Mouse (Mus musculus): Measurements from ENCODE around the gene Kank4. TPM values are rescaled to one million over a fixed set of nuclear protein-coding genes. Genes with fewer than 3 reads are reported as not detected.
"Not testable (repeated sequence)": the region's sequence is repeated elsewhere in the genome, so short reads cannot be mapped to it uniquely, and the experiment has no call there.

The Kank4 gene
- polyA plus RNA-seq (2016; fragmentation: Nextera tagmentation; extraction: Ambion mirVana), result 2.1 and 2.5 TPM in 2 replicates

- peak; percentile 82 for DNase-seq (ENCODE audit: low spot score)
- H3K27ac ChIP-seq (replicated peaks), result peak within 1 kb of the TSS; percentile 92
- no peaks in the 10 kb centered on the region for H3K9me3 ChIP-seq
- peaks cover 4% of the 10 kb centered on the region; the same call in 1 of the 2 replicates for H3K36me3 ChIP-seq (replicated peaks)
- H3K4me3 ChIP-seq, result peak within 1 kb of the TSS; percentile 89
- peaks cover 68% of the 10 kb centered on the region for H3K4me1 ChIP-seq
- peaks cover 53% of the 10 kb centered on the region for H3K27me3 ChIP-seq (replicated peaks; ENCODE audit: low read depth, poor library complexity, severe bottlenecking)
- under 1% methylated on average over 72 of the region's 72 CpGs for WGBS
These were observed at the start of gene Kank4 for GRCm38 (mm10) chr4:98817184-98817911. TSS of gene Kank4 (minus strand) at chr4:98817537.

DNA sequence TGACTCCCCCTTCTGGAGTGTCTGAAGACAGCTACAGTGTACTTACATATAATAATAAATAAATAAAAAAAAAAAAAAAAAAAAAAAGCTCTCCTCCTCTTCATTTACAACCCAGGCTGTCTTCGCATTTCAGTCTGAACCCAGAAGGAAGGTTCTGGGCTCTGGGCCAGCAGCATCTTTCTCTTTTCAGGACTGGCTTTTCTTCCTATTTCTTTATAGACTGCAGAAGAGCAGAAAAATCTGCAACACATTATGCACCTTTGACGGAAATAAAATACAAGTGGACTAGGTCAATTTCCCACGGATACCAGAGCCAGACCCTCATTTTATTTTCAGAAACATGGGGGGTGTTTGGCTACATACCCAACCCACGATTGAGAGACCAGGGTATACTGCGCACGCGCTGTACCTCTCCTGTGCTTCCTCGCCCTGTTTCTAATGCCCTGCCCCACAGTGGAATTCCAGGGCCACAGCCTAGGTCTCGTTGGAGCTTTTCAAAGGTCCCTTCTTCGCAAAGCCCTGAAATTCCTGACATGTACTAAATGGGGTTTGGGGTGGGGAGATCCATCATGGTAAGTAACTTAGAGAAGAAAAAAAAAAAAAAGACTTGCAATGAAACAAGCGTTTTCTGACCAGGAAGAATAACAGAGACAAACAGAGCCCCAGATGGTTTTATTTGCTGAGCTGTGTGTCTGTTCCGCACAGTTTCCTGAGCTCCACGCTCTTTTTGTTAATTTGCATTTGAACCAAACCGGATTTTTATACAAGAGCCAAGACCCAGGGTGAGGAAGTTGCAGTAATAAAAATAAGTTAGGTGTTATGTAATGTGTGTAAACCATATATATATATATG is 48.3 kb upstream of the Kank4 start:
- 85% methylated on average over 14 of the region's 14 CpGs for WGBS
- peaks cover 15% of the 10 kb centered on the region; the same call in 1 of the 2 replicates for H3K9me3 ChIP-seq
- H3K4me3 ChIP-seq, result no peak overlapping the region
- H3K36me3 ChIP-seq (replicated peaks), result no peaks in the 10 kb centered on the region
- no peak for DNase-seq (ENCODE audit: low spot score)
- no peak overlapping the region for H3K27ac ChIP-seq (replicated peaks)
- H3K27me3 ChIP-seq (replicated peaks; ENCODE audit: low read depth, poor library complexity, severe bottlenecking), result no peaks in the 10 kb centered on the region
- H3K4me1 ChIP-seq, result no peaks in the 10 kb centered on the region

- Histone ChIP-seq H3K4me3 (no peak overlapping the region), H3K9me3 (peaks cover 18% of the 10 kb centered on the region; the same call in 1 of the 2 replicates), H3K27me3 (replicated peaks; ENCODE audit: low read depth, poor library complexity, severe bottlenecking) (no peaks in the 10 kb centered on the region), H3K4me1 (no peaks in the 10 kb centered on the region), H3K36me3 (replicated peaks) (no peaks in the 10 kb centered on the region), H3K27ac (replicated peaks) (no peak overlapping the region)
- DNase-seq (ENCODE audit: low spot score), result no peak
- 80% methylated on average over 3 of the region's 3 CpGs for WGBS
These were observed 47.2 kb upstream of the Kank4 start for GRCm38 (mm10) chr4:98864546-98864945.

- Histone ChIP-seq H3K9me3 (peaks cover 18% of the 10 kb centered on the region; the same call in 1 of the 2 replicates), H3K36me3 (replicated peaks) (no peaks in the 10 kb centered on the region), H3K4me1 (no peaks in the 10 kb centered on the region), H3K27ac (replicated peaks) (no peak overlapping the region), H3K4me3 (no peak overlapping the region), H3K27me3 (replicated peaks; ENCODE audit: low read depth, poor library complexity, severe bottlenecking) (no peaks in the 10 kb centered on the region)
- 59% methylated on average over 1 of the region's 2 CpGs for WGBS
- DNase-seq (ENCODE audit: low spot score), result no peak
These were observed 46.8 kb upstream of the Kank4 start for GRCm38 (mm10) chr4:98864094-98864493.

- Histone ChIP-seq H3K27ac (replicated peaks) (no peak overlapping the region), H3K27me3 (replicated peaks; ENCODE audit: low read depth, poor library complexity, severe bottlenecking) (no peaks in the 10 kb centered on the region), H3K4me3 (no peak overlapping the region), H3K4me1 (no peaks in the 10 kb centered on the region), H3K9me3 (peaks cover 18% of the 10 kb centered on the region; the same call in 1 of the 2 replicates), H3K36me3 (replicated peaks) (no peaks in the 10 kb centered on the region)
- no peak for DNase-seq (ENCODE audit: low spot score)
- 89% methylated on average over 2 of the region's 2 CpGs for WGBS
These were observed 46.1 kb upstream of the Kank4 start for GRCm38 (mm10) chr4:98863451-98863850.

DNA sequence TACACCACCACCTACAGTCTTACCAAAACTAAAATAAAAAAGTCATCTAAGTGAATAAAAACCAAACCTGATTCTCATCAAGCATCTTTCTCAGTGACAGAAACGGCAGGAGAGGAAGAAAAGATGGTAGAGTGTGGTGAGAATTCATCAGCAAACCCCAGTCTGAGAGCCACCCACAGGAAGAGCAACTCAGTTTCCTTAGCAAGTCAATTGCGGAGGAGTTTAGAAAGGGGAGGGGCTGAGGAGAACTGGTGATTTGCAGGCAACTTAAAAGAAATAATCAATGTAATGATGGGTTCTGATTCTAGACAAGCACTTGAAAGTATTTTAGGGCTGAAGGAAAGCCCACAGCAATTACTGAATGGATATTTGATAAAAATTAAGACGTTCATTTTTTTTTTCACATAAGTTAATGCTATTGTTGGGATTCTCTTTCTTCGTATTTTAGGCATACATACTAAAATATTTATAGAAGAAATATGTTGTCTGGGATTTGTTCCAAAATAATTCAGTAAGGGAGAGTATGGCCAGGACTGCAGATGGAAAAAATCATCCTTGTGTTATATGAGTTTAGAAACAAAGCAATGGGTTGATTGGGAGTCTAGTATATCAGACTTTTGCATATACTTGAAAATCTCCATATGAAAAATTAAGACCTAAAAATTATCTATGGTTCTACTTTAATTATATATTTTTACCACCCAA is 41.0 kb upstream of the Kank4 start:
- no peaks in the 10 kb centered on the region for H3K27me3 ChIP-seq (replicated peaks; ENCODE audit: low read depth, poor library complexity, severe bottlenecking)
- H3K9me3 ChIP-seq, result peaks cover 3% of the 10 kb centered on the region; the same call in 1 of the 2 replicates
- H3K27ac ChIP-seq (replicated peaks), result no peak overlapping the region
- H3K36me3 ChIP-seq (replicated peaks), result no peaks in the 10 kb centered on the region
- no peak for DNase-seq (ENCODE audit: low spot score)
- H3K4me1 ChIP-seq, result no peaks in the 10 kb centered on the region
- 77% methylated on average over 4 of the region's 4 CpGs for WGBS
- H3K4me3 ChIP-seq, result no peak overlapping the region

DNA sequence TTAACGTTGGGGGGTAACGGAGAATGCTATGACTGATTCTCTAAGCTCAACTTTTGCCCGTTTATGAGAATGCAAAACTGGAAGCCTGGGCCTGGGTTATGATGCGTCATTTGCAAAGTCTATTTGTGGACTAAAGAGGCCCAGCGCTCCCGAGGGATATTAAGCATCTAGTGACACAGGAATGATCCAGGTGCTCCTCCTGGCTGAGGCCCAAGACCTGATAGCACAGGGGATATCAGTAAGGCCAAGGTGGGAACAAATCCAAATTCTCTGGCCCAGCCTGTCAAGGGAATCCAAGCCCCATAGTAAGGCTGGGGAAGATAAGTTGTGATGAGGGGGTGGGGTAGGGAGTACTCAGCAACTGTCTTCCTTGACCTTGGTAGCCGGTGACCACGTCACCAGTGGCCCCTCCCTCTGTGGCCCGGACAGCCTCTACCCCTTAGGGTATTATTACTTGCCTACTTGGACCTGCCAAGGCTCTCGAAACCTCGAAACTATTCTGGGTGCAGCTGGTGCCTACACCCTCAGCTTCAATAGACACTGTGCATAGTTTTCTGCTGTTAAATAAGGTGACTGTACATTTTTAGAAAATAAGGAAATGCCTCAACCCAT is 39.8 kb upstream of the Kank4 start:
- no peak for DNase-seq (ENCODE audit: low spot score)
- 83% methylated on average over 11 of the region's 11 CpGs for WGBS
- no peaks in the 10 kb centered on the region for H3K27me3 ChIP-seq (replicated peaks; ENCODE audit: low read depth, poor library complexity, severe bottlenecking)

DNA sequence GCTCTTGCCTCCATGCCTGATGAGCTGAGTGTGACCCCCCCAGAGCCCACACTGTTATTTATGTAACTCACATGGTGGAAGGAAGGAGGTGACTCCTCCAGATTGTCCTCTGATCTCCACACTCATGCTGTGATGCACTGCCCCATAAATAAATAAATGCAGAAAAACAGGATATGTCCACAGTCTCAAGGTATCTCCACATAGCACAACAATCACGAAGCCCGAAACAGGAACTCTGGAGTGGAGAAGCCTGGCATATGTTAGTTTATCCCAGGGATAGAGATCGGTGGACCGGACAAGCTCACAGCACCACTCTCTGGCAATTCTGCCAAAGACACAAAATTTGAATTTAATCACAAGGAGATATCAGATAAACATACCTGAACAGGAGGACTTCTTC is 36.6 kb upstream of the Kank4 start:
- no peaks in the 10 kb centered on the region for H3K4me1 ChIP-seq
- no peaks in the 10 kb centered on the region for H3K27me3 ChIP-seq (replicated peaks; ENCODE audit: low read depth, poor library complexity, severe bottlenecking)
- no peaks in the 10 kb centered on the region for H3K36me3 ChIP-seq (replicated peaks)
- 90% methylated on average over 4 of the region's 4 CpGs for WGBS
- H3K4me3 ChIP-seq, result no peak overlapping the region
- no peak overlapping the region for H3K27ac ChIP-seq (replicated peaks)
- no peak for DNase-seq (ENCODE audit: low spot score)
- no peaks in the 10 kb centered on the region for H3K9me3 ChIP-seq

More for the DNA sequence above, 39.8 kb upstream of the Kank4 start:
- Histone ChIP-seq H3K4me3 (no peak overlapping the region), H3K4me1 (no peaks in the 10 kb centered on the region), H3K36me3 (replicated peaks) (no peaks in the 10 kb centered on the region), H3K9me3 (peaks cover 3% of the 10 kb centered on the region; the same call in 1 of the 2 replicates), H3K27ac (replicated peaks) (no peak overlapping the region)

GRCm38 (mm10) chr4:98850485-98850884 is 33.1 kb upstream of the Kank4 start:
- DNase-seq (ENCODE audit: low spot score); H3K9me3 ChIP-seq; H3K36me3 ChIP-seq (replicated peaks); H3K27me3 ChIP-seq (replicated peaks; ENCODE audit: low read depth, poor library complexity, severe bottlenecking); H3K4me3 ChIP-seq; H3K27ac ChIP-seq (replicated peaks): not testable (repeated sequence)
- H3K4me1 ChIP-seq, result peaks cover 17% of the 10 kb centered on the region
- WGBS, result 89% methylated on average over 1 of the region's 1 CpGs

GRCm38 (mm10) chr4:98847120-98847885 is 30.0 kb upstream of the Kank4 start:
- no peaks in the 10 kb centered on the region for H3K9me3 ChIP-seq
- 55% methylated on average over 6 of the region's 6 CpGs for WGBS
- no peaks in the 10 kb centered on the region for H3K36me3 ChIP-seq (replicated peaks)
- no peak overlapping the region for H3K27ac ChIP-seq (replicated peaks)
- H3K4me1 ChIP-seq, result peaks cover 21% of the 10 kb centered on the region
- H3K27me3 ChIP-seq (replicated peaks; ENCODE audit: low read depth, poor library complexity, severe bottlenecking), result peaks cover 26% of the 10 kb centered on the region
- H3K4me3 ChIP-seq, result no peak overlapping the region
- DNase-seq (ENCODE audit: low spot score), result no peak

GRCm38 (mm10) chr4:98846396-98846795 is 29.1 kb upstream of the Kank4 start:
- 47% methylated on average over 3 of the region's 3 CpGs for WGBS
- DNase-seq (ENCODE audit: low spot score), result peak; percentile 28
- Histone ChIP-seq H3K27ac (replicated peaks) (no peak overlapping the region), H3K4me1 (peaks cover 25% of the 10 kb centered on the region), H3K36me3 (replicated peaks) (no peaks in the 10 kb centered on the region), H3K4me3 (no peak overlapping the region), H3K27me3 (replicated peaks; ENCODE audit: low read depth, poor library complexity, severe bottlenecking) (peaks cover 28% of the 10 kb centered on the region), H3K9me3 (no peaks in the 10 kb centered on the region)
